Mouse (Mus musculus) ZHBTc4 (cell line): ENCODE results near the gene 2310057N15Rik.
"Not testable (repeated sequence)": the region's sequence is repeated elsewhere in the genome, so short reads cannot be mapped to it uniquely, and the experiment has no call there.

ENCODE experiments used
- DNase-seq: peaks from one replicate; pipeline ENCODE4 v3.0.0-alpha.2; 2011; ENCODE audit warnings: low read depth, low spot score

Gene 2310057N15Rik

DNA sequence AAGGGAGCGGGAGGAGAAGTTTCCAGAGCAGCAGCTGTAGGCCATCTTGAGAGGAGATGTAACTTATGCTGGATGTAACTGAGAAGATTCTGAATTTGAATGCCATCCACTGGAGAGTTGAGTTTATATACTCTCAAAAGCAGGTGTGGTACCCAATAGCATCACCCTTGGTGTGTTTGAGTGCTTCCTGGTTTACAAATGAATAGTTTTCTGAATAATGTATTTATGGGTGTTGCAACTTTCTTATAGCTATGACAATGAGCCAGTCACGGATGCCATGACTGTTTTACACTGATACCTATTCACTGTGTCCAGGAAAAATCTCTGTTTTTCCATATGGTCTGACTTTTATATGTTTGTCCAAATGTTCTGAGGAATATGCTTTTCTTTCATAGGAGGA lies at the start of gene 2310057N15Rik:
2310057N15Rik (minus strand) TSS at position 101 of the 400 bp plus-strand sequence.
- no peak for DNase-seq

DNA sequence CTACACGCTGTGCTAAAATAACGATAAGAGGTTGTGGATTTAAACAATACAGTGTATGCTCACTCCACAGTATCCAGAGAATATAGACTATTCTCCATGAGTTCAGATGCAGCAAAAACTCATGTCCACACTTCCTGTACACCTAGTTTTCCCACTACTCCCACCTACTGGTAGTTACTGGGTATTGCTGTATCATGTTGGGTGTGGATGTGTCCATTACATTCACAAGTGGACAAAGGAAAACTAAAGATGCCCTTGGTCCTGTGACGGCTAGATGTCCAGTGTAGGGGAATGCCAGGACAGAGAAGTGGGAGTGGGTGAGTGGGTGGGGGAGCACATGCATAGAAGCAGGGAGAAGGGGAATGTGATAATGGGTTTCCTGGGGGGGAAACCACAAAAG lies 49.7 kb upstream of the 2310057N15Rik start:
- peak; percentile 56 for DNase-seq

DNA sequence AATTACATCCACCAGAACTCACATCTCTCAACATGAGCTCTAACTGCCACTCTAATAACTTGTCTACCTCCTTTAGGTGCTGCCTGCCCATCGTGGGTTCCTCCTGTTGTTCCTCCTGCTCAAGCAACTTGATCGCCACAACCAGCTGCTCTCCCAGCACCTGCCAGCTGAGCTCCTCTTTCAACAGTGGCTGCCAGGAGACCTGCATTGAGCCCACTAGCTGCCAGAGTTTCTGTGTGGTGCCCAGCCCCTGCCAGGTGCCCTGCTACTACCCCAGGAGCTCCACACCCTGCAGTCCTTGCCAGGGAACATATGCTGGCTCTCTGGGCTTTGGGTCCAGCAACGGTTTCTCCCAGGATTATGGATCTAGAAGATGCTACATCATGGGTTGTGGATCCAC lies 46.1 kb upstream of the 2310057N15Rik start, which contains the start of gene Krtap15:
Krtap15 (plus strand) TSS at position 150 of the 400 bp plus-strand sequence.
- no peak for DNase-seq

DNA sequence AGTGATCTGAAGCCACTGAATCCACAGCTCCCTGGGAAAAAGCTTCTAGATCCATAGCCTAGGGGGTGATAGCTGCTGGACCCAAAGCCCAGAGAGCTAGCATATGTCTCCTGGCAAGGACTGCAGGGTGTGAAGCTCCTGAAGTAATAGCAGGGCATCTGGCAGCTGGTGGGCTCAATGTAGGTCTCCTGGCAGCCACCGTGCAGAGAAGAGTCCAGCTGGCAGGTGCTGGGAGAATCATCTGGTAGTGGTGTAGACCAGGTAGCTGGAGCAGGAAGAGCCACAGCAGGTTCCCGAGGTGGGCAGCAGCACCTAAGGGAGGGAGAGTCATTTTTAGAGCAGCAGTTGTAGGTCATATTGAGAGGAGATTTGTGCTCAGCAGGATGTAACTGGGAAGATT lies 37.8 kb upstream of the 2310057N15Rik start, which contains the start of gene Gm20741:
Gm20741 (minus strand) TSS at position 394 of the 400 bp plus-strand sequence.
- no peak for DNase-seq

DNA sequence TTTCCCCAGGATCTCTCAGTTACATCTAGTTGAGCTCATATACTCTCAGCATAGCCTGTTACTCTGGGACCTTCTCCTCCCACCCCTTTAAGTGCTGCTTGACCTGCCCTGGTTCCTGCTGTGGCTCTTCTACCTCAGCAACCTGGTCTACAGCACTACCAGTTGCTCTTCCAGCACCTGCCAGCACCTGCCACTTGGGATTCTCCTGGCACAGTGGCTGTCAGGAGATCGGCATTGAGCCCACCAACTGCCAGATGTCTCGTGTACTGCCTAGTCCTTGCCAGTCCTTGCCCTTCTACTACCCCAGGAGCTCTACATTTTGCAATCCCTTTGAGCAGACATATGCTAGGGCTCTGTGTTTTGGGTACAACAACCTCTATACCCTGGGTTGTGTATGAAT lies 12.8 kb upstream of the 2310057N15Rik start:
- no peak for DNase-seq

DNA sequence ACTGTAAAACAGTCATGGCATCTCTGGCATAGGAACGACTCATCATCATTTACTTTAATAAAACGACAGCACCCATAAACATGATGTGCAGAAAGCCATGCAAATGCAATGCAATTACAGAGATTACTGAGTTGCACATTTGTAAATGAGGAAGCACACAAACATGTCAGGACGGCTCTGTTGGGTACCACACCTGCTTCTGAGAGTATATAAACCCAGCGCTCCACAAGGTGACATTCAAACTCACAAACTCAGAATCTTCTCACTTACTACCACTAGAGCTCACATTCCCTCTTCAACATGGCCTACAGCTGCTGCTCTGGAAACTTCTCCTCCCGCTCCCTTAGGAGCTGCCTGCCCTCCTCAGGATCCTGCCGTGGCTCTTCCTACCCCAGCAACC lies 3.6 kb upstream of the 2310057N15Rik start, which contains the start of gene Gm5965:
Gm5965 (plus strand) TSS at position 301 of the 400 bp plus-strand sequence.
- no peak for DNase-seq

DNA sequence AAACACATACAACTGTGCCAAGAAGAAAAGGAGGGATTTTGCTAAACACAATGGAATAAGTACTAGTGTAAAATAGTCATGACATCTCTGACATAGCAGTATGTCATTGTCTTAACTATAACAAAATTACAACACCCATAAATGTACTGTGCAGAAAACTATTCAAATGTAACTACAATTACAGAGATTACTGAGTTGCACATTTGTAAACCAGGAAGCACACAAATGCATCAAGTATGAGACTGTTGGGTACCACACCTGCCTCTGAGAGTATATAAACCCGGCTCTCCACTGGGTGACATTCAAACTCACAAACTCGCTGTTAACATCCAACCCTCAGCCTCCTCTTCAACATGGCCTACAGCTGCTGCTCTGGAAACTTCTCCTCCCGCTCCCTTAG lies 15.5 kb downstream of the 2310057N15Rik start, which contains the start of gene 2310034C09Rik:
2310034C09Rik (plus strand) TSS at position 301 of the 400 bp plus-strand sequence.
- DNase-seq, result not testable (repeated sequence)

DNA sequence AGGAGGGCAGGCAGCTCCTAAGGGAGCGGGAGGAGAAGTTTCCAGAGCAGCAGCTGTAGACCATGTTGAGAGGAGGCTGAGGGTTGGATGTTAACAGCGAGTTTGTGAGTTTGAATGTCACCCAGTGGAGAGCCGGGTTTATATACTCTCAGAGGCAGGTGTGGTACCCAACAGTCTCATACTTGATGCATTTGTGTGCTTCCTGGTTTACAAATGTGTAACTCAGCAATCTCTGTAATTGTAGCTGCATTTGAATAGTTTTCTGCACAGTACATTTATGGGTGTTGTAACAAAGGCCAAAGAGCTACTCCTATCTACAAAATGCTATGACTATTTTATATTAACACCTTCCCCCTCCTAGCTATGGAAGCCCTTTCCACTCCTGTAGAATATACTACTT lies 22.5 kb downstream of the 2310057N15Rik start, which contains the start of gene Krtap13:
Krtap13 (minus strand) TSS at position 101 of the 400 bp plus-strand sequence.
- DNase-seq, result not testable (repeated sequence)

DNA sequence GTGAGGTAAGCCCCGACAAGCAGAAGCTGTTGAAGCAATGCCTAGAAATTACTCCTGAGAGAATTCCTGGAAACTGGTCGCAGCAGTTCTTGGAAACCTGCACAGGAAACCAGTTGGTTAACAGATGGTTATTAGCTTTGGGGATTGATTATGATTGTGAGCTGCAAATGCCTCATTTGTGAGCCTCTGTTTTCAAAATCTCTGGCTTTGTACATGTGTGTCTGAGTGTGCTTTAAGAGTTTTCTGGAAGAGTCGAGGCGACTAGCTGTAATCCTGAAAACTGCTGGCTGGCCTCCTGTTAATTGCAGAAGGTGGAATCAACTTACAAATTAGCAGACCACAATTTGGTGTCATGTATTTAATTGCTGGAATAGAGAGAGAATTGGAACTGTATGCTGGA lies 26.1 kb downstream of the 2310057N15Rik start:
- DNase-seq, result no peak

DNA sequence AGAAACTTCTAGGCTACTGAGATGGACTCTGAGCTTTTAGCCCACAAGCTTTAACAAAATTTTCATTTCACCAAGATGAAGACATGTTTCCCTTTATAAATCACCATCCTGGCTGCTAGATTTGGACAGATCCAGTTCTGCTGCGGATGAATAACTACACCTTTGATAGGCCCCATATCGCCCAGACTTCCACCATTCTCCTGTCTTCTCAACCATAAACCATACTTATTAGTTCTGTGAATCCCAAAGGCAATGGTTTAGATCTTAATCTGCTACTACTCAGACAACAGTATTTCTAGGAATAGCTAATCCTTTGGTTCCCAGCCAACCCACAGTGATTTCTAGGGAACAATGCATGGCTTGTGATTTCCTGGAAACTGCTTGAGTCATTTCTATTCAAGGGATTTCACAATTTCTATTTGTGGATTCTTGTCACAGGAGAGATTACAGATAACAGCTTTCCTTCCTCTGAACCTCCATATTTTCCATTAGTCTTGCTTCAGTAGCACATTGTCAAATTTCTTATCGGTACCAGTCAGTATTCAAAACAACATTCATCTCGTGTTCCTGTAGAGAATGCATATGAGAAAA lies 29.2 kb downstream of the 2310057N15Rik start:
- no peak for DNase-seq

DNA sequence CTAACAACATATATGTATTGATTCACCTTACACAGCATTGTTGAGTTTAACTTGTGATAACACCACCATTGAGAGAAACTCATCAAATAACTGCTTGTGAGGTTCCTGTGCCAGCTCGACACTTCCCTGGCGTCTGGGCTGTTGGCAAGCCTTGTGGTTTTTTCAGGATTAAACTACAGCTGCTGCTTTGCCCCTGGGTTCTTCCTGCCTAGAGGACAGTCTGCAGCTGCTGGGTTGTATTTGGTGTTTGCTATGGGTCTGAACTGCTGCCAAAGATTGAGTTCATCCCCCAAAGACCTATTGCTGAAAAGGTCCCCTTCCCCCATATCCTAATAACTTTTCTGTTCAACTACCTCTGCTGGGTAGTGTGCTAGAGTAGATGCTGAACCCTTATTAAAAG lies 38.6 kb downstream of the 2310057N15Rik start:
- no peak for DNase-seq

DNA sequence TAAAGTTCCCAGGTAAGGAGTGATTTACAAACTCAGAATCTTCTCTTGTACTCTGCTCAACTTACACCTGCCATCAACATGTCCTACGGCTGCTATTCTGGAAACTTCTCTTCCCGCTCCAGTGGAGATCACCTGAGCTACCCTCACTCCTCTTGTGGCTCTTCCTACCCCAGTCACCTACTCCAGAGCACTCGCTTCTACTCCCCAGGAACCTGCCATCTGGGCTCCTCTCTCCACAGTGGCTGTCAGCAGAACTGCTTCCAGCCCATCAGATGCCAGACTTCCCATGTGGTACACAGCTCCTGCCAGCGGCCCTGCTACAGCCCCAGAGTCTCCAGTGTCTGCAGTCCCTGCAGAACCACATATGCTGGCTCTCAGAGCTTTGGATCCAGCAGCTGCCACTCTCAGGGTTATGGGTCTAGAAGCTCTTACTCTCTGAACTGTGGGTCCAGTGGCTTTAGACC lies 45.2 kb downstream of the 2310057N15Rik start, which contains the start of gene Krtap13-1:
Krtap13-1 (plus strand) TSS at position 51 of the 464 bp plus-strand sequence.
- DNase-seq, result no peak
